Mouse (Mus musculus) megakaryocyte, embryonic 14.5 days (primary cell): ENCODE data around the gene Pank3.

Experiments used
- FLI1 ChIP-seq: IDR thresholded peaks from 2 replicates; pipeline ENCODE4 v1.6.1; 2012; ENCODE audit warnings: low read length, inconsistent platforms, mixed read lengths
- GATA1 ChIP-seq: IDR thresholded peaks from 3 replicates; pipeline ENCODE4 v1.6.1; 2012; ENCODE audit warnings: mixed read lengths, low read length, inconsistent platforms, borderline replicate concordance

- TF ChIP-seq GATA1 (no peak), FLI1 (no peak)
These were observed 6.3 kb downstream of the Pank3 start for GRCm38 (mm10) chr11:35775606-35776005.
